Mouse (Mus musculus): ENCODE data around the gene Tnfrsf1b. TPM values are rescaled to one million over a fixed set of nuclear protein-coding genes. Genes with fewer than 3 reads are reported as not detected.
A peak's percentile ranks its signal among the peaks of the same experiment; 100 is the strongest.

The Tnfrsf1b gene
- polyA plus RNA-seq, 1 experiment from 2014 or later = 10.3 TPM

GRCm38 (mm10) chr4:145217837-145218236, 28.8 kb downstream of the Tnfrsf1b start:
- H3K4me2 ChIP-seq (ENCODE audit: low read depth, low read length) = no peak overlapping the region
- H3K9me3 ChIP-seq (replicated peaks; ENCODE audit: control insufficient read depth, low read length) = no peaks in the 10 kb centered on the region
- H3K4me1 ChIP-seq (ENCODE audit: control insufficient read depth, low read depth, low read length) = peaks cover 26% of the 10 kb centered on the region
- H3K27ac ChIP-seq (ENCODE audit: low read length) = no peak overlapping the region
- H3K9ac ChIP-seq (ENCODE audit: low read depth, low read length) = no peak overlapping the region
- H3K36me3 ChIP-seq (ENCODE audit: control insufficient read depth, insufficient read depth) = no peaks in the 10 kb centered on the region; the same call in 1 of the 2 replicates
- 61% methylated on average over 5 of the region's 5 CpGs for WGBS (ENCODE audit: insufficient replicate concordance)
- no peak for ATAC-seq (ENCODE audit: low read depth)
- no peaks in the 10 kb centered on the region for H3K27me3 ChIP-seq (ENCODE audit: control insufficient read depth, insufficient read depth, low read depth, low read length)
- no peak overlapping the region for H3K4me3 ChIP-seq (ENCODE audit: low read depth, low read length)

DNA sequence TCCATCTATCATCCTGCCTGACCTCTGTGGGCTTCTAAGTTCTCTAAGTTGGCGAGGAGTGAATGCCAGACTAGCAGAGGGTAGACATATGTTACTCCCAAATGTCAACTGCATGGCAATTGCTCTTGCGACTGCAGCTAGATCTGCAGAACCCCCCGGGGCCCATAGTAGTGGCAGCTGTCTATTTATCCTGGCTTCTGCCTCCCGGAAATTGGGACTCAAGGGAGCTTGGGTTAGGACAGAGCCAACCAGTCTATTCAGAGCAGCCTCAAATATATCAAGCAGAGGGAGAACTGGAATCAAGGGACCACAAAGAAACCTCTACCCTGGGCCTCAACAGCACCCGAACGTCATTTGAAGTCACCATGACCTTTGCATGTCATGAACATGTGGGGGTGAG, 29.6 kb downstream of the Tnfrsf1b start:
- no peak overlapping the region for H3K4me3 ChIP-seq (ENCODE audit: low read depth, low read length)
- H3K4me2 ChIP-seq (ENCODE audit: low read depth, low read length) = no peak overlapping the region
- no peak overlapping the region for H3K9ac ChIP-seq (ENCODE audit: low read depth, low read length)
- WGBS (ENCODE audit: insufficient replicate concordance) = 66% methylated on average over 6 of the region's 6 CpGs
- no peaks in the 10 kb centered on the region for H3K9me3 ChIP-seq (replicated peaks; ENCODE audit: control insufficient read depth, low read length)
- H3K27me3 ChIP-seq (ENCODE audit: control insufficient read depth, insufficient read depth, low read depth, low read length) = no peaks in the 10 kb centered on the region
- ATAC-seq (ENCODE audit: low read depth) = no peak
- H3K36me3 ChIP-seq (ENCODE audit: control insufficient read depth, insufficient read depth) = no peaks in the 10 kb centered on the region; the same call in 1 of the 2 replicates
- H3K27ac ChIP-seq (ENCODE audit: low read length) = no peak overlapping the region
- H3K4me1 ChIP-seq (ENCODE audit: control insufficient read depth, low read depth, low read length) = peaks cover 20% of the 10 kb centered on the region

GRCm38 (mm10) chr4:145215396-145215795, 31.3 kb downstream of the Tnfrsf1b start:
- Histone ChIP-seq H3K27me3 (ENCODE audit: control insufficient read depth, insufficient read depth, low read depth, low read length) (no peaks in the 10 kb centered on the region), H3K4me3 (ENCODE audit: low read depth, low read length) (no peak overlapping the region), H3K9me3 (replicated peaks; ENCODE audit: control insufficient read depth, low read length) (no peaks in the 10 kb centered on the region), H3K4me1 (ENCODE audit: control insufficient read depth, low read depth, low read length) (peaks cover 8% of the 10 kb centered on the region), H3K36me3 (ENCODE audit: control insufficient read depth, insufficient read depth) (no peaks in the 10 kb centered on the region; the same call in 1 of the 2 replicates), H3K4me2 (ENCODE audit: low read depth, low read length) (no peak overlapping the region), H3K9ac (ENCODE audit: low read depth, low read length) (no peak overlapping the region), H3K27ac (ENCODE audit: low read length) (no peak overlapping the region)
- no peak for ATAC-seq (ENCODE audit: low read depth)
- 54% methylated on average over 2 of the region's 2 CpGs for WGBS (ENCODE audit: insufficient replicate concordance)

DNA sequence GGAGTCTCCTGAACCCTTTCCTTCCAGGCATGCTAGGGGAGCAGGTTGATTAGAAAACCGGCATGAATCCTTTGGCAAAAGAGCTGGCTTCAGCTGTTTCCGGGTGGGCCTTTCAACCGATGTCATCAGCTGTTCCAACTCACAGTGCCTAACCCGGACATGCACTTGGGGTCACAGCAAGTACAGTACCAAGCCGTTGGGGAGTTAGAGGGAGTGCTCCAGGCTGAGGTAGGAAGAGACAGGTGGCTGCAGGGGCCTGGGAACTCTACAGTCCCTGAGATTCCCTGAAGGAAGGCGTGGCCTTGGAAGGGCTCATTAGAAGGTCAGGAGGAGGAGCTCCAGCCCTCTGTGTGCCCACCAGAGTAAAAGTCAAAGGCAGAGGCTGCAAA, 31.9 kb downstream of the Tnfrsf1b start:
- Histone ChIP-seq H3K9me3 (replicated peaks; ENCODE audit: control insufficient read depth, low read length) (no peaks in the 10 kb centered on the region), H3K27ac (ENCODE audit: low read length) (no peak overlapping the region), H3K4me1 (ENCODE audit: control insufficient read depth, low read depth, low read length) (peaks cover 4% of the 10 kb centered on the region), H3K4me2 (ENCODE audit: low read depth, low read length) (no peak overlapping the region), H3K4me3 (ENCODE audit: low read depth, low read length) (no peak overlapping the region), H3K36me3 (ENCODE audit: control insufficient read depth, insufficient read depth) (no peaks in the 10 kb centered on the region; the same call in 1 of the 2 replicates), H3K27me3 (ENCODE audit: control insufficient read depth, insufficient read depth, low read depth, low read length) (no peaks in the 10 kb centered on the region), H3K9ac (ENCODE audit: low read depth, low read length) (no peak overlapping the region)
- ATAC-seq (ENCODE audit: low read depth) = no peak
- WGBS (ENCODE audit: insufficient replicate concordance) = 53% methylated on average over 6 of the region's 6 CpGs

DNA sequence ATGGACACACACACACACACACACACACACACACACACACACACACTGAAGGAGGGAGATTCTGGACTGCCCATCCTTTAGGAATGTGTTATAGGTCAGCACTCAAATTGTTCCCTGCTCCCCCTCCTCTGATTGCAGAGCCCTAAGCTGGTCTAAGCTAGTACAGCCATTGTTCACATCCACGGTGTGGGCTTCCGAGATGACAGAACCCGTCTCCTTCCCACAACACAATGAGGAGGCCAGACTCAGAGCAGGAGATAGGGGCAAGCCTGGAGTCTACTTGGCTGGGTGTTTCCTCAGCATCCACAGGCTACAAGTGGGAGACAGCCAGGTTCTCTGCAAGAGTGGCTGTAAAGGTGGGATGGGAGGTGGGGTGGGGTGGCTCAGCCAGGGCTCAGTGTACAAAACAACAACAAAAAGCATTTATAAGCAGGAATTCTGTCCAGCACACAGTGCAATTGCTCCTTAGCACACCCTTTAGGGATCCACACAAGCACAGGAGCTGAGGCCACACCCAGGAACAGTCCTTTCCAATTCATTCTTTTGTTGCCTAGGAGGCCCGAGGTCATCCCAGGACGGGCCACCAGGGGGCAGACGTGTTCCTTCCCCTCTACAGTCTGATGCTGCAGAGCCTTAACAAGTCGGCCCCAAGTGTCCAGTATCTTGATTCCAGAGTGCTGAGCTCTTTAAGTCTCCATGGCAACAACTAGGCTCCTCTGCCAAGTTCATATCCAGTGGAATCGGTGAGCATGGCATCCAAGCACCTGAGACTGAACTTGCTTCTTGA, 32.5 kb downstream of the Tnfrsf1b start:
- ATAC-seq (ENCODE audit: low read depth) = peak; percentile 60
- 34% methylated on average over 8 of the region's 8 CpGs for WGBS (ENCODE audit: insufficient replicate concordance)
- no peaks in the 10 kb centered on the region for H3K27me3 ChIP-seq (ENCODE audit: control insufficient read depth, insufficient read depth, low read depth, low read length)

GRCm38 (mm10) chr4:145211076-145211475, 35.6 kb downstream of the Tnfrsf1b start:
- no peak overlapping the region for H3K27ac ChIP-seq (ENCODE audit: low read length)
- no peak overlapping the region for H3K4me3 ChIP-seq (ENCODE audit: low read depth, low read length)
- peaks cover 12% of the 10 kb centered on the region for H3K4me1 ChIP-seq (ENCODE audit: control insufficient read depth, low read depth, low read length)
- H3K36me3 ChIP-seq (ENCODE audit: control insufficient read depth, insufficient read depth) = no peaks in the 10 kb centered on the region; the same call in 1 of the 2 replicates
- 14% methylated on average over 2 of the region's 2 CpGs for WGBS (ENCODE audit: insufficient replicate concordance)
- H3K27me3 ChIP-seq (ENCODE audit: control insufficient read depth, insufficient read depth, low read depth, low read length) = no peaks in the 10 kb centered on the region
- no peaks in the 10 kb centered on the region for H3K9me3 ChIP-seq (replicated peaks; ENCODE audit: control insufficient read depth, low read length)
- no peak overlapping the region for H3K4me2 ChIP-seq (ENCODE audit: low read depth, low read length)
- ATAC-seq (ENCODE audit: low read depth) = no peak
- no peak overlapping the region for H3K9ac ChIP-seq (ENCODE audit: low read depth, low read length)

More for the DNA sequence above, 32.5 kb downstream of the Tnfrsf1b start:
- H3K4me3 ChIP-seq (ENCODE audit: low read depth, low read length) = no peak overlapping the region
- H3K36me3 ChIP-seq (ENCODE audit: control insufficient read depth, insufficient read depth) = no peaks in the 10 kb centered on the region; the same call in 1 of the 2 replicates
- no peak overlapping the region for H3K27ac ChIP-seq (ENCODE audit: low read length)
- H3K4me2 ChIP-seq (ENCODE audit: low read depth, low read length) = no peak overlapping the region
- no peak overlapping the region for H3K9ac ChIP-seq (ENCODE audit: low read depth, low read length)
- H3K9me3 ChIP-seq (replicated peaks; ENCODE audit: control insufficient read depth, low read length) = no peaks in the 10 kb centered on the region
- peaks cover 3% of the 10 kb centered on the region for H3K4me1 ChIP-seq (ENCODE audit: control insufficient read depth, low read depth, low read length)

GRCm38 (mm10) chr4:145210564-145210963, 36.1 kb downstream of the Tnfrsf1b start:
- WGBS (ENCODE audit: insufficient replicate concordance) = 74% methylated on average over 5 of the region's 5 CpGs
- H3K27me3 ChIP-seq (ENCODE audit: control insufficient read depth, insufficient read depth, low read depth, low read length) = no peaks in the 10 kb centered on the region
- H3K36me3 ChIP-seq (ENCODE audit: control insufficient read depth, insufficient read depth) = no peaks in the 10 kb centered on the region; the same call in 1 of the 2 replicates
- ATAC-seq (ENCODE audit: low read depth) = no peak
- H3K4me2 ChIP-seq (ENCODE audit: low read depth, low read length) = no peak overlapping the region
- peaks cover 12% of the 10 kb centered on the region for H3K4me1 ChIP-seq (ENCODE audit: control insufficient read depth, low read depth, low read length)
- no peak overlapping the region for H3K27ac ChIP-seq (ENCODE audit: low read length)
- H3K4me3 ChIP-seq (ENCODE audit: low read depth, low read length) = no peak overlapping the region
- no peaks in the 10 kb centered on the region for H3K9me3 ChIP-seq (replicated peaks; ENCODE audit: control insufficient read depth, low read length)
- no peak overlapping the region for H3K9ac ChIP-seq (ENCODE audit: low read depth, low read length)

DNA sequence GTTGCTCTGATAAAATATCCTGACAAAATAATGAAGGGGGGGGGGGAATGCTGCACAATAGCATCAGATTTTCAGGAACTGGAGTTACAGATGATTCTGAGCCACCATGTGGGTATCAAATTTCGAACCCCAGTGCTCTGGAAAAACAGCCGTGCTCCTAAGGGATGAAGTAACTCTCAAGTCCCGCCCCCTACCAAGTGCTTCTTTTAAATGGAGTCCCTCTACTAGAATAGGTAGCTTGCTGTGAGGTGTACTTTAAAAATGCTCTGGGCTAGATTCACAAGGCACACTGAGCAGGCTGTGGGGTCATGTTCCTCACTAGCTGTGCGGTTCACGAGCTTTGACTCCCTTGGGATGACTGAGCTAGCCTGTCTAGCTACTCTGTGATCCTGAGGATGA, 37.0 kb downstream of the Tnfrsf1b start:
- no peak for ATAC-seq (ENCODE audit: low read depth)
- 59% methylated on average over 5 of the region's 5 CpGs for WGBS (ENCODE audit: insufficient replicate concordance)
- Histone ChIP-seq H3K27me3 (ENCODE audit: control insufficient read depth, insufficient read depth, low read depth, low read length) (no peaks in the 10 kb centered on the region), H3K4me3 (ENCODE audit: low read depth, low read length) (no peak overlapping the region), H3K36me3 (ENCODE audit: control insufficient read depth, insufficient read depth) (no peaks in the 10 kb centered on the region; the same call in 1 of the 2 replicates), H3K9me3 (replicated peaks; ENCODE audit: control insufficient read depth, low read length) (no peaks in the 10 kb centered on the region), H3K4me1 (ENCODE audit: control insufficient read depth, low read depth, low read length) (peaks cover 12% of the 10 kb centered on the region), H3K4me2 (ENCODE audit: low read depth, low read length) (no peak overlapping the region), H3K27ac (ENCODE audit: low read length) (no peak overlapping the region), H3K9ac (ENCODE audit: low read depth, low read length) (no peak overlapping the region)

GRCm38 (mm10) chr4:145209076-145209689, 37.5 kb downstream of the Tnfrsf1b start:
- H3K4me2 ChIP-seq (ENCODE audit: low read depth, low read length) = no peak overlapping the region
- no peak for ATAC-seq (ENCODE audit: low read depth)
- 40% methylated on average over 6 of the region's 6 CpGs for WGBS (ENCODE audit: insufficient replicate concordance)
- peaks cover 12% of the 10 kb centered on the region for H3K4me1 ChIP-seq (ENCODE audit: control insufficient read depth, low read depth, low read length)
- no peak overlapping the region for H3K27ac ChIP-seq (ENCODE audit: low read length)
- no peak overlapping the region for H3K9ac ChIP-seq (ENCODE audit: low read depth, low read length)
- no peaks in the 10 kb centered on the region for H3K9me3 ChIP-seq (replicated peaks; ENCODE audit: control insufficient read depth, low read length)
- H3K4me3 ChIP-seq (ENCODE audit: low read depth, low read length) = no peak overlapping the region
- no peaks in the 10 kb centered on the region for H3K36me3 ChIP-seq (ENCODE audit: control insufficient read depth, insufficient read depth)
- no peaks in the 10 kb centered on the region for H3K27me3 ChIP-seq (ENCODE audit: control insufficient read depth, insufficient read depth, low read depth, low read length)
